Comparison of ENCODE assay signal across 8 mouse cellular contexts in genomic region chr19:46553541-46553955, GRCm38 (mm10). TPM values are rescaled to one million over a fixed set of nuclear protein-coding genes. Genes with fewer than 3 reads are reported as not detected.
DNase-seq lines count a peak whose midpoint lies in the region; ATAC-seq and TF ChIP-seq lines count a peak whose summit lies in the region.

No protein-coding gene starts in this region.

- H3K36me3 ChIP-seq in hindbrain, embryonic 16.5 days (ENCODE audit: control insufficient read depth, insufficient read depth, low read length) = peaks cover 22% of the 10 kb centered on the region

- no peak overlapping the region for H3K4me2 ChIP-seq in hindbrain, embryonic 16.5 days (ENCODE audit: low read length)

- H3K4me3 ChIP-seq in left cerebral cortex, adult 2 months = no peak overlapping the region
- H3K4me3 ChIP-seq in hindbrain, embryonic 16.5 days (ENCODE audit: low read length) = no peak overlapping the region

- ATAC-seq in hindbrain, embryonic 16.5 days = peak; percentile 60; the same call in 1 of the 2 replicates
- 0 out of 2 replicates have a peak, but pooled peaks have one; percentile 13 for ATAC-seq in monocyte, adult 5-6 weeks (replicated peaks; ENCODE audit: insufficient number of reproducible peaks, low FRiP score, low TSS enrichment, poor library complexity, severe bottlenecking)

- no peak for TF ChIP-seq CTCF in left cerebral cortex, adult 2 months (IDR thresholded peaks at IDR 0.05)

- no peaks in the 10 kb centered on the region for H3K9me3 ChIP-seq in hindbrain, embryonic 16.5 days (ENCODE audit: control insufficient read depth, low read length)

- peaks cover 6% of the 10 kb centered on the region for H3K4me1 ChIP-seq in hindbrain, embryonic 16.5 days (ENCODE audit: control insufficient read depth, insufficient read depth, low read depth, low read length)

- H3K27ac ChIP-seq in left cerebral cortex, adult 2 months = no peak overlapping the region
- peak overlapping the region; percentile 37 for H3K27ac ChIP-seq in hindbrain, embryonic 16.5 days (ENCODE audit: low read depth, low read length)

- H3K27me3 ChIP-seq in hindbrain, embryonic 16.5 days (replicated peaks; ENCODE audit: control insufficient read depth, insufficient read depth, low read length) = no peaks in the 10 kb centered on the region

- 37% methylated on average over 11 of the region's 11 CpGs for WGBS in hindbrain, embryonic 16.5 days

- H3K9ac ChIP-seq in hindbrain, embryonic 16.5 days (ENCODE audit: low read depth, low read length) = no peak overlapping the region

- intact Hi-C loops in left cerebral cortex, postnatal 14 days (cut with DNase I) = no loop called here
- intact Hi-C loops in left cerebral cortex, adult 2 months (cut with DNase I) = no loop called here

- DNase-seq in adrenal gland, adult 2 months = peak; percentile 31
- DNase-seq in adrenal gland, postnatal 4 days (ENCODE audit: low spot score in 2 of 2) = no peak
- peak; percentile 65 to 71 for DNase-seq in left cerebral cortex, postnatal 14 days (ENCODE audit: low spot score in 2 of 2)
- DNase-seq in left cerebral cortex, adult 2 months (ENCODE audit: extremely low spot score in 1 of 2, low spot score in 2 of 2) = no peak
- DNase-seq in brain, adult 2 months (ENCODE audit: low read depth, low spot score) = peak; percentile 70
- DNase-seq in urinary bladder, adult 2 months (ENCODE audit: low spot score) = no peak

RNA-seq across cellular contexts. Expression of gene Arl3, which starts 19.4 kb away (rescaled TPM):
- total RNA-seq in adrenal gland, adult 2 months (2021) = 10 to 100 TPM; 51.6 to 75.1 TPM
- polyA plus RNA-seq in adrenal gland, adult 2 months (2012; rRNA removed) = 11.7 and 12.2 TPM in 2 replicates
- 10 to 100 TPM; 47.2 to 54.9 TPM for total RNA-seq in adrenal gland, postnatal 4 days (2021)
- total RNA-seq in left cerebral cortex, postnatal 14 days (2021) = 100 to 1,000 TPM; 103 to 116 TPM
- 100 to 1,000 TPM; 120 to 129 TPM for total RNA-seq in left cerebral cortex, adult 2 months (2021)
- 211 and 247 TPM in 2 replicates for polyA plus RNA-seq in hindbrain, embryonic 16.5 days (2015; fragmentation: Nextera tagmentation; extraction: Ambion mirVana)
- 7.1 to 26.2 TPM (median 18.2 TPM) in 3 replicates for total RNA-seq in monocyte, adult 5-6 weeks (2017)
- 93.7 and 103 TPM in 2 replicates for polyA plus RNA-seq in urinary bladder, adult 2 months (2012; rRNA removed)

RNA-seq across cellular contexts. Expression of gene Sfxn2, which starts 19.6 kb away (rescaled TPM):
- 10 to 100 TPM in 1 of 2 experiments, 1 to 10 TPM in 1; 7.7 to 12.7 TPM for total RNA-seq in adrenal gland, adult 2 months (2021)
- polyA plus RNA-seq in adrenal gland, adult 2 months (2012; rRNA removed) = 3.7 and 4.6 TPM in 2 replicates
- total RNA-seq in adrenal gland, postnatal 4 days (2021) = 10 to 100 TPM; 13.1 to 18.4 TPM
- total RNA-seq in left cerebral cortex, postnatal 14 days (2021) = 1 to 10 TPM; 4.1 to 6.0 TPM
- total RNA-seq in left cerebral cortex, adult 2 months (2021) = 1 to 10 TPM; 4.6 to 7.4 TPM
- polyA plus RNA-seq in hindbrain, embryonic 16.5 days (2015; fragmentation: Nextera tagmentation; extraction: Ambion mirVana) = 9.9 and 10.5 TPM in 2 replicates
- total RNA-seq in monocyte, adult 5-6 weeks (2017) = 8.9 to 11.1 TPM (median 10.2 TPM) in 3 replicates
- 5.8 and 7.5 TPM in 2 replicates for polyA plus RNA-seq in urinary bladder, adult 2 months (2012; rRNA removed)

RNA-seq across cellular contexts. Expression of gene Wbp1l, which starts 45.3 kb away (rescaled TPM):
- 100 to 1,000 TPM; 136 to 156 TPM for total RNA-seq in adrenal gland, adult 2 months (2021)
- polyA plus RNA-seq in adrenal gland, adult 2 months (2012; rRNA removed) = 128 and 159 TPM in 2 replicates
- total RNA-seq in adrenal gland, postnatal 4 days (2021) = 100 to 1,000 TPM; 180 to 182 TPM
- total RNA-seq in left cerebral cortex, postnatal 14 days (2021) = 10 to 100 TPM; 40.5 to 45.8 TPM
- 10 to 100 TPM; 36.8 to 42.6 TPM for total RNA-seq in left cerebral cortex, adult 2 months (2021)
- 32.0 and 40.0 TPM in 2 replicates for polyA plus RNA-seq in hindbrain, embryonic 16.5 days (2015; fragmentation: Nextera tagmentation; extraction: Ambion mirVana)
- total RNA-seq in monocyte, adult 5-6 weeks (2017) = 45.5 to 72.9 TPM (median 56.5 TPM) in 3 replicates
- 60.0 and 70.2 TPM in 2 replicates for polyA plus RNA-seq in urinary bladder, adult 2 months (2012; rRNA removed)

RNA-seq across cellular contexts. Expression of gene Trim8, which starts 52.0 kb away (rescaled TPM):
- total RNA-seq in adrenal gland, adult 2 months (2021) = 10 to 100 TPM; 38.0 to 66.4 TPM
- polyA plus RNA-seq in adrenal gland, adult 2 months (2012; rRNA removed) = 66.1 and 78.8 TPM in 2 replicates
- 10 to 100 TPM; 60.5 to 70.3 TPM for total RNA-seq in adrenal gland, postnatal 4 days (2021)
- 100 to 1,000 TPM; 103 to 110 TPM for total RNA-seq in left cerebral cortex, postnatal 14 days (2021)
- 100 to 1,000 TPM; 114 to 121 TPM for total RNA-seq in left cerebral cortex, adult 2 months (2021)
- polyA plus RNA-seq in hindbrain, embryonic 16.5 days (2015; fragmentation: Nextera tagmentation; extraction: Ambion mirVana) = 23.4 and 27.6 TPM in 2 replicates
- 35.4 to 50.0 TPM (median 39.9 TPM) in 3 replicates for total RNA-seq in monocyte, adult 5-6 weeks (2017)
- 17.2 and 25.2 TPM in 2 replicates for polyA plus RNA-seq in urinary bladder, adult 2 months (2012; rRNA removed)

Comparison
In these comparisons a context has a peak if more than half of its experiments do, and no peak if none do; other contexts are left out.
1. DNase-seq: peak in adrenal gland, adult 2 months (single experiment), left cerebral cortex, postnatal 14 days (2 of 2) and brain, adult 2 months (single experiment); none in adrenal gland, postnatal 4 days (0 of 2), left cerebral cortex, adult 2 months (0 of 2) and urinary bladder, adult 2 months (single experiment).